Mouse (Mus musculus): ENCODE data around the gene Nup107. TPM values are rescaled to one million over a fixed set of nuclear protein-coding genes. Genes with fewer than 3 reads are reported as not detected.
A peak's percentile ranks its signal among the peaks of the same experiment; 100 is the strongest.

The Nup107 gene
- 22.8 and 31.1 TPM in 2 replicates for polyA plus RNA-seq (2011; ENCODE audit: insufficient read depth, insufficient read length, low replicate concordance, missing spikeins)

DNA sequence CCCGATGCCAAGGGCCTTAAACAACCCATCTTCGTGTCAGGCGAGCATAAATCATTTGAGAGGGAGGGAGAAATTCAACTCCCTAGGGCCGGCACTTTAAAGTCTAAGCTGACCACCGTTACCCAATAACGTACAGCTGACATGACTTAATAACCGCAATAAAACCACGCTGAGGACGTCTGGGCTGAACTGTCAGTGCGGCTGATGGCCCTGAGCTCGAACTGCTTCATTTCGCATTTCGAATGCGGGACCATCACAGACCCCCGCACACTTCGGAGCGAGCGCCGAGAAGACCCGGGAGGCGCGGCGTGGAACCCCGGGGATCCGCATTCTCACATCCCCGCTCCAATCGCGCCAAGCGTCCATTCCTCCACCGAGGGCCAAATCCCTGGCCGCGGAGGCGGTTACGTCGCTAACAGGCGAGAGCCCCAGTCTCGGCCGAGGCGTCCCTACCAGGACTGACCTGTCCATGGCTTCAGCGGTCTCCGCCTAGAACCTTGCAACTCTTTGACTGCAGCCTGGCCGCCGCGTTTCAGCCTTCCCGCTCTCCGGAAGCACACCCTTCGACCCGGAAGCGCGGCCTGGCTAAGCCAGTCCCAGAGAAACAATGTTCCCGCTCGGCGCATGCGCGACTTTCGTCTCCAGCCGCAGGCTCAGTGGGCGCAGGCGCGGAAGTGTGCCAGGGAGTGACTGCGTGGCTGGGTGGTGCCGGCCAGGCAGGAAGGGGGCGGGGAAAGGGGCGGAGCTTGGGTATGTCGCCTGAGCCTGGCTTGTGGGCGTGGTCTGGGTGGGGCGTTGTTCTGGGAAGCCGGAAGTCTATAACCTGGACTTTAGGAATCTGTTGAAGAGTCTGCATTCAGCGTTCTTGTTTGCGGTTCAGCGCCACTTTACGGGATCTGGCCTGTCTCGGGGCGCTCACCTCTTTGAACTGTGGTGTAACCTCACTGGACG, at the start of gene Nup107:
Gene Nup107 (minus strand): TSS at position 565 of the 951 bp plus-strand sequence.
- Histone ChIP-seq H3K4me3 (replicated peaks; ENCODE audit: control insufficient read depth, low read depth, low read length) (peak within 1 kb of the TSS; percentile 92), H3K4me1 (ENCODE audit: control insufficient read depth, insufficient read depth, low read length) (peaks cover 1% of the 10 kb centered on the region; the same call in 1 of the 2 replicates), H3K27ac (ENCODE audit: control insufficient read depth, insufficient read depth, low read depth, low read length, poor library complexity) (peak within 1 kb of the TSS; percentile 69)
- WGBS: under 1% methylated on average over 75 of the region's 75 CpGs
- TF ChIP-seq CTCF (IDR thresholded peaks at IDR 0.05; ENCODE audit: control insufficient read depth, insufficient read depth, low read length): no peak
- TF ChIP-seq POLR2A (IDR thresholded peaks at IDR 0.05; ENCODE audit: borderline replicate concordance, control insufficient read depth, low read depth, low read length): peak; percentile 86; the same call in 1 of the 2 replicates

DNA sequence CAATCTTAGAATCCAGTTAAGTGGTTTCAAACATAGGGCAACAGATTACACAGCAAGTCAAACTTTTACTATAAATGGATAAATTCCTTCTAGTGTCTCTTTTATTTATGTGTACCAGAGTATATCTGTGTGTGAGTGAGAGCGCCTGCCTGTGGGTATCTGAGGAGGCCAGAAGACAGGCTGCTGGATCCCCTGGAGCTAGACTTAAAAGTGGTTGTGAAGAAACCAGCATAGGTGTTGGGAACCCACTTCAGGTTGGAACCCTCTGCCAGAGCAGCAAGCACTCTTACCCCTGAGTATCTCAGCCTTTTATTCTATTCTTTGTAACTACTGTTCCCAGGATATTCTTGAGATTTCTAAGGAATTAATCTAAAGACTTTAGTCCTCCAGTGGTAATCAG, 49.3 kb upstream of the Nup107 start:
- WGBS: 76% methylated on average over 1 of the region's 1 CpGs
- H3K27ac ChIP-seq (ENCODE audit: control insufficient read depth, insufficient read depth, low read depth, low read length, poor library complexity): no peak overlapping the region
- H3K4me1 ChIP-seq (ENCODE audit: control insufficient read depth, insufficient read depth, low read length): peaks cover 1% of the 10 kb centered on the region; the same call in 1 of the 2 replicates
- no peak overlapping the region for H3K4me3 ChIP-seq (replicated peaks; ENCODE audit: control insufficient read depth, low read depth, low read length)
- TF ChIP-seq CTCF (IDR thresholded peaks at IDR 0.05; ENCODE audit: control insufficient read depth, insufficient read depth, low read length): no peak
- TF ChIP-seq POLR2A (IDR thresholded peaks at IDR 0.05; ENCODE audit: borderline replicate concordance, control insufficient read depth, low read depth, low read length): no peak

DNA sequence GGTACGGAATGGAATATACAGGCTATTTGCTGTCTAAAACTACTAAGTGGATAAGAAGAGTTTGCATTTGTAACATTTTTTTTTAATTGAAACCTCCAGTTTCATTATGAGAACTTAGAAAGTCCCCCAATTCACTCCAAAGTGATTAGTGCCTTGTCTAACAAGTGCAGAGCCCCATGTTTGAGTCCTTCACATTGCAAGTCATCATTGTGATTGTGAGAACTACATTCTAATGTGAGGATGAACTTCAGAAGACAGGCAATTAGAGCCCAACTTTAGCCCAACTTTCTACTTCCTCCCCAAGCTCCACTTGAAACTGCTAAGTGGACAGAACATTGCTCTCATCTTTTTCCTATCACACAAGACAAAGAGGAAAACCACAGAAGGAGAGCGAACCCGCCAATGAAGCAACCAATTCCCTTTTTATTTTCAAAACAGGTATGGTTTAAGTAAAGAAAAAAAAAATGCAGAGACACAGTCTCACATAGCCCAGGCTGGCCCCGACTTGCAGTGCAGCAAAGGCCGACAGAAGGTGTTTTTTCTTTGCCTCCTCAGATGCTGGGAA, 48.0 kb upstream of the Nup107 start:
- Histone ChIP-seq H3K4me3 (replicated peaks; ENCODE audit: control insufficient read depth, low read depth, low read length) (peak overlapping the region; percentile 21), H3K27ac (ENCODE audit: control insufficient read depth, insufficient read depth, low read depth, low read length, poor library complexity) (peak overlapping the region; percentile 48; the same call in 1 of the 2 replicates), H3K4me1 (ENCODE audit: control insufficient read depth, insufficient read depth, low read length) (peaks cover 2% of the 10 kb centered on the region; the same call in 1 of the 2 replicates)
- TF ChIP-seq POLR2A (IDR thresholded peaks at IDR 0.05; ENCODE audit: borderline replicate concordance, control insufficient read depth, low read depth, low read length) (no peak), CTCF (IDR thresholded peaks at IDR 0.05; ENCODE audit: control insufficient read depth, insufficient read depth, low read length) (no peak)
- 31% methylated on average over 5 of the region's 5 CpGs for WGBS

DNA sequence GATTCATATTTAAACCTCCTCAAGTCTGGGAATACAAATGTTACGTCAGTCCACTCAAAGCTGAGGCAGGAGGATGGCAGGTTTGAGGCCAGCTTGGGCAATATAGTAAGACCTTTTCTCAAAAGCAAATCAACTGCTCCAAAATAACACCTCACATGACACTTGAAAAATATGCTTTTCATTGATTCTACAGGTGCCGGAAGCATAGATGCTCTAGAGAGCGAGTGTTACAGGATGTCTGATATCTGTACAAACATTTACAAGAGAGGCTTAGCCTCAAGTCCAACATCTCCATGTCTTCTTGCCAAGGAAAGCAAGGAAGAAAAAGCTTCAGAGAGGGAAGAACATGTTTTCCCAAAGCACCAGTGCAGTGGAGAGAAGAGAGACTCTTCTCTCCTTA, 47.2 kb upstream of the Nup107 start:
- TF ChIP-seq POLR2A (IDR thresholded peaks at IDR 0.05; ENCODE audit: borderline replicate concordance, control insufficient read depth, low read depth, low read length): no peak
- no peak for TF ChIP-seq CTCF (IDR thresholded peaks at IDR 0.05; ENCODE audit: control insufficient read depth, insufficient read depth, low read length)
- Histone ChIP-seq H3K4me1 (ENCODE audit: control insufficient read depth, insufficient read depth, low read length) (peaks cover 2% of the 10 kb centered on the region; the same call in 1 of the 2 replicates), H3K4me3 (replicated peaks; ENCODE audit: control insufficient read depth, low read depth, low read length) (no peak overlapping the region), H3K27ac (ENCODE audit: control insufficient read depth, insufficient read depth, low read depth, low read length, poor library complexity) (no peak overlapping the region)
- 73% methylated on average over 3 of the region's 3 CpGs for WGBS

DNA sequence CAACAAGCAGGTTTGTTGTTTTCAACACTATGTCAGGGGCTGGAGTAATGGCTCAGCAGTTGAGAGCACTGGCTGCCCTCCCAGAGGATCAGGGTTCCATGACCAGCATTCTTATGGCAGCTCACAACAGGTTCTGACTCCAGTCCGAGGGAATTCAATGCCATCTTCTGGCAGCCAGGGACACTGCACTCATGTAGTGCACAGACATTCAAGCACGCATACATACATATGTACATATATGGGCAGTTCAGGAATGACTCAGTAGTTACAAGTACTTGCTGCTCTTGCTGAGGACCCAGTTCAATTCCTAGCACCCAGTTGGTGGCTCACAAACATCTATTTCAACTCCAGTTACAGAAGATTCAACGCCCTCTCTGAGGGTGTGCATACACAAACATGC, 46.4 kb upstream of the Nup107 start:
- Histone ChIP-seq H3K4me1 (ENCODE audit: control insufficient read depth, insufficient read depth, low read length) (peaks cover 2% of the 10 kb centered on the region; the same call in 1 of the 2 replicates), H3K27ac (ENCODE audit: control insufficient read depth, insufficient read depth, low read depth, low read length, poor library complexity) (no peak overlapping the region), H3K4me3 (replicated peaks; ENCODE audit: control insufficient read depth, low read depth, low read length) (no peak overlapping the region)
- 79% methylated on average over 3 of the region's 3 CpGs for WGBS
- no peak for TF ChIP-seq POLR2A (IDR thresholded peaks at IDR 0.05; ENCODE audit: borderline replicate concordance, control insufficient read depth, low read depth, low read length)
- peak; percentile 39; the same call in 1 of the 2 replicates for TF ChIP-seq CTCF (IDR thresholded peaks at IDR 0.05; ENCODE audit: control insufficient read depth, insufficient read depth, low read length)

DNA sequence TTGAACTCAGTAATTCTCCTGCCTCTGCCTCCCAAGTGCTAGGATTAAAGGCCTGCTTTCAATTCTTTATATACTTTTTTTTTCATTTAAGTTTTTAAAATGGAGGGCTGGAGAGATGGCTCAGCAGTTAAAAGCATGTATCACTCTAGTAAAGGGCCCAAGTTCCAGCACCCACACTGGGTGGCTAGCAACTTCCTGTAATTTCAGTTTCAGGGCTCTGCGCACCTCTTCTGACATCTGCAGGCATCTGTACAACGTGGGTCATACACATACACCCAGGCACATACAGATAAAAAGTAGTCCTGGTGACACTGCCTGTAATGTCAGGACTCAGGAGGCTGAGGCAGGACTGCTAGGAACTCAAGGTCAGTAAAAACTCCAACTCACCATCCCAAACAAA, 43.8 kb upstream of the Nup107 start:
- no peak overlapping the region for H3K4me3 ChIP-seq (replicated peaks; ENCODE audit: control insufficient read depth, low read depth, low read length)
- WGBS: 8% methylated on average over 2 of the region's 2 CpGs
- H3K4me1 ChIP-seq (ENCODE audit: control insufficient read depth, insufficient read depth, low read length): peaks cover 5% of the 10 kb centered on the region; the same call in 1 of the 2 replicates
- TF ChIP-seq CTCF (IDR thresholded peaks at IDR 0.05; ENCODE audit: control insufficient read depth, insufficient read depth, low read length) (no peak), POLR2A (IDR thresholded peaks at IDR 0.05; ENCODE audit: borderline replicate concordance, control insufficient read depth, low read depth, low read length) (no peak)
- H3K27ac ChIP-seq (ENCODE audit: control insufficient read depth, insufficient read depth, low read depth, low read length, poor library complexity): no peak overlapping the region

DNA sequence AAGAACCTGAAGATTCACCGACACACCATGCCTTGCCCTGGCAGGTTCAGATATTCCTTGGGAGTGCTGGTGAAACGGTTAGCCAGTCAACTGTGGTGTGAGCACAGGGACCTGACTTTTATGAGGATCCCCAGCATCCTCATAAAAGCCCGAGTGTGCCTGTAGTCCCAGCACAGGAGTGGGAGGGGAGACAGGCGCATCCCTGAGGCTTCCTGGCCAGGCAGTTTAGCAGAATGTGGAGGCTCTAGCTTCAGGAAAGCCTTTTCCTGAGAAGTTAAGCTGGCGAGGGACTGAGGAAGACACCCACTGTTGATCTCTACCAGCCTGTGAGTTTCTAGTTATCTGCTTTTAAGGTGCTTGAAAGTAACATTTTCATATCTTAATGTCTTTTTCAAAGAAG, 42.9 kb upstream of the Nup107 start:
- H3K4me1 ChIP-seq (ENCODE audit: control insufficient read depth, insufficient read depth, low read length): peaks cover 5% of the 10 kb centered on the region; the same call in 1 of the 2 replicates
- no peak for TF ChIP-seq POLR2A (IDR thresholded peaks at IDR 0.05; ENCODE audit: borderline replicate concordance, control insufficient read depth, low read depth, low read length)
- TF ChIP-seq CTCF (IDR thresholded peaks at IDR 0.05; ENCODE audit: control insufficient read depth, insufficient read depth, low read length): no peak
- H3K4me3 ChIP-seq (replicated peaks; ENCODE audit: control insufficient read depth, low read depth, low read length): no peak overlapping the region
- 68% methylated on average over 5 of the region's 5 CpGs for WGBS
- H3K27ac ChIP-seq (ENCODE audit: control insufficient read depth, insufficient read depth, low read depth, low read length, poor library complexity): no peak overlapping the region

DNA sequence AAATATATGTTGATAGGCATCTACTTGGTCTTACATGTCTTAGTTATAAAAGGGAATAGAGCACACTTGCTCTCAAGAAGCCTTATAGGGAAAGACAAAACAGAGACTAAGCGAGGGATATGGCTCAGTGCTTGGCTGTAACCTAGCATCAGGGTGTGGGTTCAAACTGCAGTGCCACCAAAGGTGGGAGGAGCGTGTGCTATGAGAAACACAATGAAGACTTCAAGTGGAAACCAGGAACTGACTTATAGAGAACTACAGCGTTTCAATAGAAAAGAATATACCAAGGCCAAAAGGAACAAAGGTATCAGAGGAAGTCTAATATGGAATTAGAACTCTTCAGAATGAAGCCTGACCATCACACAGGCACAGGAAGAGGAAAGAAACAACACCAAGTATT, 38.3 kb upstream of the Nup107 start:
- Histone ChIP-seq H3K27ac (ENCODE audit: control insufficient read depth, insufficient read depth, low read depth, low read length, poor library complexity) (no peak overlapping the region), H3K4me1 (ENCODE audit: control insufficient read depth, insufficient read depth, low read length) (peaks cover 7% of the 10 kb centered on the region; the same call in 1 of the 2 replicates), H3K4me3 (replicated peaks; ENCODE audit: control insufficient read depth, low read depth, low read length) (no peak overlapping the region)
- TF ChIP-seq CTCF (IDR thresholded peaks at IDR 0.05; ENCODE audit: control insufficient read depth, insufficient read depth, low read length) (no peak), POLR2A (IDR thresholded peaks at IDR 0.05; ENCODE audit: borderline replicate concordance, control insufficient read depth, low read depth, low read length) (no peak)
- 43% methylated on average over 3 of the region's 3 CpGs for WGBS
